Mouse (Mus musculus) c-Kit-positive CD71-positive TER-119-negative erythroid progenitor cells, embryonic 14.5 days (primary cell): Measurements from ENCODE around the gene Cers2.

ENCODE experiments used
- DNase-seq: peaks from one replicate; pipeline ENCODE4 v3.0.0-alpha.2; 2013; ENCODE audit warnings: low read depth

Cers2 gene

GRCm38 (mm10) chr3:95289419-95289818 lies 25.2 kb upstream of the Cers2 start:
- DNase-seq = no peak

- no peak for DNase-seq
These were observed 24.4 kb upstream of the Cers2 start for GRCm38 (mm10) chr3:95290156-95290555.

- DNase-seq = no peak
These were observed 23.6 kb upstream of the Cers2 start for GRCm38 (mm10) chr3:95291041-95291440.

GRCm38 (mm10) chr3:95292899-95293298 lies 21.7 kb upstream of the Cers2 start:
- DNase-seq = no peak

GRCm38 (mm10) chr3:95293537-95293936 lies 21.1 kb upstream of the Cers2 start:
- DNase-seq = no peak

- DNase-seq = no peak
These were observed 20.3 kb upstream of the Cers2 start for GRCm38 (mm10) chr3:95294316-95294715.

- DNase-seq = no peak
These were observed 19.9 kb upstream of the Cers2 start for GRCm38 (mm10) chr3:95294718-95295117.

GRCm38 (mm10) chr3:95295321-95296102 lies 19.1 kb upstream of the Cers2 start:
- no peak for DNase-seq

GRCm38 (mm10) chr3:95296103-95296469 lies 18.5 kb upstream of the Cers2 start:
- DNase-seq = no peak

GRCm38 (mm10) chr3:95298018-95298417 lies 16.6 kb upstream of the Cers2 start:
- DNase-seq = no peak

GRCm38 (mm10) chr3:95301204-95301796 lies 13.3 kb upstream of the Cers2 start:
- no peak for DNase-seq

GRCm38 (mm10) chr3:95306244-95306643 lies 8.3 kb upstream of the Cers2 start:
- no peak for DNase-seq

GRCm38 (mm10) chr3:95307100-95307499 lies 7.5 kb upstream of the Cers2 start, which contains the start of gene Anxa9:
Gene Anxa9, minus strand, starts transcription at chr3:95307176.
- DNase-seq = no peak

GRCm38 (mm10) chr3:95310496-95310895 lies 4.1 kb upstream of the Cers2 start:
- peak; percentile 46 for DNase-seq

- peak; percentile 74 for DNase-seq
These were observed 3.4 kb upstream of the Cers2 start for GRCm38 (mm10) chr3:95310968-95311882.

GRCm38 (mm10) chr3:95312623-95313022 lies 2.0 kb upstream of the Cers2 start:
- peak; percentile 79 for DNase-seq

GRCm38 (mm10) chr3:95313476-95313875 lies 1.1 kb upstream of the Cers2 start:
- DNase-seq = peak; percentile 44

- DNase-seq = no peak
These were observed 516 bp upstream of the Cers2 start for GRCm38 (mm10) chr3:95314075-95314474.

GRCm38 (mm10) chr3:95315094-95315843 lies 678 bp downstream of the Cers2 start:
- DNase-seq = peak; percentile 75

- DNase-seq = peak; percentile 51
These were observed 1.4 kb downstream of the Cers2 start for GRCm38 (mm10) chr3:95315844-95316550.

- peak; percentile 67 for DNase-seq
These were observed 3.0 kb downstream of the Cers2 start for GRCm38 (mm10) chr3:95317414-95318080.
